Mouse (Mus musculus) urinary bladder, postnatal 4 days (tissue): ENCODE data around the gene Zfp383.
A peak's percentile ranks its signal among the peaks of the same experiment; 100 is the strongest.
"Not testable (repeated sequence)": the region's sequence is repeated elsewhere in the genome, so short reads cannot be mapped to it uniquely, and the experiment has no call there.

Experiments used
- DNase-seq, 2 experiments: peaks; one replicate each; pipeline ENCODE4 v3.0.0; 2021 to 2022; ENCODE audit warnings: low spot score in 2 of 2

Zfp383 gene

DNA sequence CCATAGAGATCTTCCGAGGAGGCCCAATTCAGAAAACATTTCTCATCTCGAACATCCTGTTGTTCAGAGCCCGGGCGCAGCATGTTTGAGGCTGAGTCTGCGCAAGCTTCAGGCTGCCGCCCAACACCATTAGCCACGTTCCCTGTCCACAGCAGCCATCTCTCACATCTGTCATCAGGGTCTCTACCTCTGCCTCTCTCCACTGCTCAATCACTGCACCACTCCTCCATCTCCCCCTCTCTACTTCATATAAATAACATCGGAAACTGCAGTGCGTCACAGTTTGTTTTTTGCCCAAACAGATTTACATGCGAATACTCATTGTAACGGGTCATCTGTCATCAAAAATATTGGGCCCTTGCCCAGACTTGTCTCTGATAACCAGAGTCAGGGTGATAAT is 33.0 kb downstream of the Zfp383 start:
- DNase-seq = no peak

DNA sequence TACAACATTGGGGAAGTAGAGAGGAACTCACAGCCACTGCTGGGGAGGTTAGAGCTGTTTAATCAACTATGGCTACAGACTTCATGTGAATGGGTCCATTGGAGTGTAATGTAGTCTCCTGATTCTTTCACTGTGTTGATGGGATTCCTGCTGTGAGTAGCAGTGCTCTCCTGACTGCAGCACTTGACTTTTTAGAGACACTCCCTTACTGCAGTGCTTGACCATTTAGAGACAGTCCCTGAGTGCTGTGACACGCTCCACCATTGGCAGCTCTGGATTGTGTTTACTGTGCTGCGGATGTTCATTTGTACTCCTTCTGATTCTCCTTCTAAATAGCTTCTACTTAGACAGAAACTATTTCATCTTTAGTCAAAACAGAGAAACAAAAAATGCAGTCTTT is 34.7 kb downstream of the Zfp383 start:
- no peak for DNase-seq

DNA sequence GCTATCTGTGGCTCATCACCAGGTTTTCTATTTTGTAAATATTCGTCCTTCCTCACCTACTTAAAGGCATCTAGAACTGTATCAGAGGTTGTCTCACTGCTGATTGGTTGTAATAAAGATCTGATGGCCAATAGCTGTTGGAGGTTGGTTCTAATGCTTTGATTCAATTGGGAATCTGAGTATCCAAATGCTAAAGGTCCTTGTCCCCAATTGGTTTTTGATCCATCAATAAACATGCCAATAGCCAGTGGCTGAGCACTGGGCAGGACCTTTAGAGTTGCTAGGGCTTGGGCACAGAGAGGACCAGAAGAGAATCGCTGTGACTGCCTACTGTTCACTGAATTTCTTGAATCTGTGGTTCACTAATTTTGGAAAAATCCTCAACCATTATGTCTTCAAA is 35.7 kb downstream of the Zfp383 start:
- DNase-seq = no peak

DNA sequence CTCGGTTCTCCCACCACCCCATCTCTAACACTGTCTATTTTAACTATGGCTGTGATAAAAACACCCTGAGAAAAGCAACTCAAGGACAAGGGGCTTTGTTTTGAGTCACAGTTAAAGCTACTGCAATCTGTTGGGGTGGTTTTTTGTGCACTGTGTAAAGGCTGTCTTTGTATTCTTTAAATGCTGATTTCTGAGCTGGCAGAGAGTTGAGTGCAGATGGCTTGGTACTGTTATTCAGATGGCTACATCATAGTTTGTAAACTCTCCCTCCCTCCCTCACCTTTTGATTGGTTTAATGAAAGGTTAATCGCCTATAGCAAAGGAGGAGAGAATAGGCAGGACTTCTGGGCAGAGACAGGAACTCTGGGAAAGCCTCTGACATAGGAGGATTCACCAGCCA is 36.2 kb downstream of the Zfp383 start:
- no peak for DNase-seq

DNA sequence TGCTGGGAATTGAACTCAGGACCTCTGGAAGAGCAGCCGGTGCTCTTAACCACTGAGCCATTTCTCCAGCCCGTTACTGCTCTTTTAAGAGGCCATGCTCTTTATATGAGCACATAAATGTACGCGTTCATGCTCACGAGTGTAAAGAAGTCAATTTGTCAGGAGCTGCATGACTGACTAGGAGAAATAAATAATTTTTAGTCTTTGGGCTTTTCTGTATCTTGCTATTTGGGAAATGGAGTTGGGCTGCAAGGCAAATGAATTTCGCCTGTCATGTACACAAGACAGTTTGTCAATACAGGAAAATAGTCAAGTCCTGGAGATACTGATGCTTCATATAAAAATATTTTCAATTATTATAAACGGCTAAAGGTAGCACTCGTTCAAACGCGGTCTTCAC is 45.1 kb downstream of the Zfp383 start:
- no peak for DNase-seq

DNA sequence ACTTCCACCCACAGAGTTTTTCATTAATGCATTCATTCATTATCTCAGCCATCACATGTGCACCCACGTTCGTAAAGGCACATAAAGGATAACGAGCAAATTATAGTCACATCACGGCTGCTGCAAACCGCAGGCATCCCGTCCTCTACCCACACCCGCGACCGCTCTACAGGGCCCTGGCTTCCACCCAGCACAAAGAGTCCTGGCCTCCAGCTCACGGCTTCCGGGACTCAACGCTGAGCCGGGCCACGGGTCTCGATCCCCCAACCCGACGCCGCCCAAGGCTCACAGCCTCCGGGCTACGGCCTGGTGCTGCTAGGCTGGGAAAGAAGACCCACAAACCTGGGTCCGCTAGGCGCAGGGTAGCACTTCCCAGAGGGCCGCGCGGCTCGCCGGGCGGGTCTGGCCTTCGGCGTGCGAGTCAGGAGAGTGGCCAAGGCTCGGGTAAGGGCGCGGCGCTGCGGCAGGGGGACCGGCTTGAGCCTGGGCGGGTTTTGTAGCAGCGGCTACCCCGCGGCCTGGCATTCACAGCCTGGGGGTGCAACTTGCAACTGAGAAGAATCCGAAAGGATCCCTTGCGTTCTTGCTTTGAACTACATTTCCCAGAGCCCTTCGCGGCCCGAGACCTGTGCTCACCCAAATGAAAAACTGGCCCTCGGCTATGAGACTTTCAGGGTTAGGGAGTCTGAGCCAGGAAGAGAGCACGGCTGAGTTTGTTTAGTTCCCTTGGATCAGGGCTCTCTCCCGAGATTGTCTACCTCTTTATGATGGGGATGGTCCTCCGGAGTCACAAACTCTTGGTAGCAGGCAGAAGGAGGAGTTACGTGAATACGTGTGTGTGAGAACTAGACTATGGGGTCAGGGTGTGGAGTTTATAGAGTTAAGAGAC is 45.7 kb downstream of the Zfp383 start, which contains the start of gene Zfp74:
TSS of gene Zfp74 (minus strand) at position 577 of the 889 bp plus-strand sequence.
- DNase-seq = peak; percentile 72

DNA sequence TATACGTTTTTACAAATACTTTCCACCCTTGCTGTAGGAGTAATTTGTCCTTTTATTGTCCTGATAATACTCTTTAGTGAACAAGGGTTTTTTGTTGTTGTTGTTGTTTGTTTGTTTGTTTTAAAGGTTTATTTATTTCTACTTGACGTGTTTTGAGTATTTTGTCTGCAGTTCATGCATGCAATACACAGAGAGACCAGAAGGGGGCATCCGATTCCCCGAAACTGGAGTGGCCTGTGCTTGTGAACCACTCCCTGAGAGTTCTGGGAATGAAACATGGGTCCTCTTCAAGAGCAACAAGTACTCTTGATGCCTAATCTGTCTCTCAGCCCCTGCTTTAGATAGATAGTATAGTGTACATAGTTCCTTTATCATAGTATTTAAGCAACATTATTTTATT is 46.7 kb downstream of the Zfp383 start:
- DNase-seq = no peak

DNA sequence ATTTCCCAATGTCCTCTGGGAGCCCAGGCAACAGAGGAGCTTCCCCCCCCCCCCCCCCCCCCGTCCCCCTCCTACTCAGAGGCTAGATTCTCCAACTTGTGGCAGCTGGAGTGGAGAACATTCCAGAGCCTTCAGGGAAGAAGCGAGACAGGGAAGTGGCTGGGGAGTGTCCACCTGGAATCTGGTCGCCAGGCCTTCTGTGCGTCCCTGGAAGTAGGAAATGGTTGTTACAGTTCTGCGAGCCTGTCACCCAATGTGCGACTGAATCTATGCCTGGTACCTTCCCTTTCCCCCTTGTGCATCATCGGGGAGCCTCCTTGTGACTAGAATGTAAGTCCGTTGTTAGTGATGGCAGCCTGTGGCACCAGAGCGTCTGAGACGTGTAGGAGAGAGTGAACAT is 48.2 kb downstream of the Zfp383 start:
- DNase-seq = no peak

DNA sequence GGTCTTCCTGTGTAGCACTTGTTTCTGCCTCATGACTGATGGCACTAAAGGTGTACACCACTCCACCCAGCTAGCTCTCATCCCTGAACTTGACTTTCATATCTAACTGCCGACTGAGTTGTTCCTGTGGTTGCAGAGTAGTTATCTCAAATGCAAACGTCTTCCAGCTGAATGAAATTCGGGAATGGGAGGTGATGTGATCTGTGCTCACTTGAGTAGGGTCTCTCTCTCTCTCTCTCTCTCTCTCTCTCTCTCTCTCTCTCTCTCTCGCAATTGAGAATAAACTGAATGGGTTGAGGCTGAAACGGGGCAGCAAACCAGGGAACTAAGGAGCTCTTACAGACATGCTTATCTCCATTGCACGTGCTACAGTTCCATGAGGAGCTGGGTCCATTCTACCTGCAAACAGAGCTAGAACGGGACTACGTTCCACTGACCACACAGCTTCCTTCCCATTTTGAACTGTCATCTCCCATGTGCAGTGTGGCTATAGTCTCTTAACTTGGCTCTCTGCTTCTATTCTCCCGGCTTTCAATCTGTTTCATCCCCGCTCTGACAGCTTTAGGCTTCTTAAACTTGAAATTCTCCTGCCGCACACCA is 50.2 kb downstream of the Zfp383 start:
- DNase-seq = no peak

DNA sequence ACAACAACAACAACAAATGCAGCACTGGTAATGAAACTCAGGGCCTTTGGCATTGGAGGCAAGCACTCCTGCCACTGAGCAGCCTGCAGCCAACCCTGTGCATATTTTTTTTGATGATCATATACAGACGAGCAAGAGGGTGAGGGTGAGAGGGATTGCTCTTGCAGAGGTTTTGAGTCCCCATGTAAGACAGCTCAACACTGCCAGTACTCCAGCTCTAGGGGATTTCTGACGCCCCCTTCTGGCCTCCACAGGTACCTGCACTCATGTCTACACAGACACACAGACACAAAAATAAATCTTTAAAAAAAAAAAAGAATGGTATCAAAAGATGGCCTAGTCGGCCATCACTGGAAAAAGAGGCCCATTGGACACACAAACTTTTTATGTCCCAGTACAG is 51.0 kb downstream of the Zfp383 start:
- DNase-seq = no peak

DNA sequence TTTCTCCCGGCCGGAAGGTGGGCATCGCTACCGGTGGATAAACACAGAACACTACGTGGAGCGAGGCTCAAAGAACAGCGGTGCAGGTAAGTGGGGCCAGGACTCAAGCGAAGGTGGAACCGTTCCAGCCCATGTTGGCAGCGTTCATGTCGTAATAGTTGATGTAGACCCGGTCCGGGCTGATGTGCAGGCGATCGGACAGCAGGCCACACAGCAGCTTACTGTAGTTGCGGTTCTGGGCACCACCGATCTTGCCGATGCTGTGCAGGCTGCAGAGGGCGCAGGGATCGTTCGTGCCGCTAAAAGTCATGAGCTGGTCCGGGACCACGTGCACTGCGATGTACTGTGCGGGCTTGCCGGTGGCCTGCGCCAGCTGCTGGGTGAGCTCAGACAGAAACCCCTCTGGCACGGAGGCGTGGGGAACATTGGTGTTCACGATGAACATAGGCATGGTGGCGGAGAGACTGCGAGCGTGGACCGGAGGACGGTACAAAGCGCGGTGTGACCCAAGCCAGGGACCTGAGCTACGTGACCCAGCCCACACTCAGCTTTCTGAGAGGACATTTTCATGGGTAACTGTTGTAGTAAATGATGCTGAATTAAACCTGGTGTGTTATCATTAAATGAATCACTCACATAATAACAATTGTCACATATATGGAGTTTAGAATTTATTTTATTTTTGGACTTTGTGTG is 57.2 kb downstream of the Zfp383 start:
- DNase-seq = not testable (repeated sequence)
